Mouse (Mus musculus) right cerebral cortex, adult 18-20 months (tissue): ENCODE measurements at regions not wholly inside any gene's neighbourhood (a gene's known extent, or its start where the extent isn't known, plus 50 kb on each side); places are given as distances from the start of the nearest gene placed in this dataset.

Source experiments
- DNase-seq: peaks from one replicate; pipeline ENCODE4 v3.0.0; 2022; ENCODE audit warnings: mixed read lengths

DNA sequence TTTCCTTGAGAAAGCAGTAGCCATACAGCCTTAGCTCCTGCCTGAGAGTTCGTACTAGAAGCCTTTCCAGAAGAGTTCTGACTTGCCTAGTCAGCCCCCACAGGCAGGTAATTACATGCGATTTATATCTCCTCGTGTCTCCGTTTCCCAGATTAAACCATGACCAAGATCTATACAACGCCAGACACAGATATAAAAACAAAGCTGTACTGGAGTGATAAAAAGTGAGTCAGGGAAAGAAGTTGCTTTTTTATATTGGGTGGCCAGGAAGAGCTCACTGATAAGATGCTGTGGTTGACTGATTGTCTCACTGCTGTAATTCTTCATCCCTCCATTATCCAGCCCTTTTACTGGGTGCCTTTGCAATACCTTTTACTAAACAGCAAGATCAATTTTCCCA lies 64.4 kb upstream of the Asb5 start:
- no peak for DNase-seq

DNA sequence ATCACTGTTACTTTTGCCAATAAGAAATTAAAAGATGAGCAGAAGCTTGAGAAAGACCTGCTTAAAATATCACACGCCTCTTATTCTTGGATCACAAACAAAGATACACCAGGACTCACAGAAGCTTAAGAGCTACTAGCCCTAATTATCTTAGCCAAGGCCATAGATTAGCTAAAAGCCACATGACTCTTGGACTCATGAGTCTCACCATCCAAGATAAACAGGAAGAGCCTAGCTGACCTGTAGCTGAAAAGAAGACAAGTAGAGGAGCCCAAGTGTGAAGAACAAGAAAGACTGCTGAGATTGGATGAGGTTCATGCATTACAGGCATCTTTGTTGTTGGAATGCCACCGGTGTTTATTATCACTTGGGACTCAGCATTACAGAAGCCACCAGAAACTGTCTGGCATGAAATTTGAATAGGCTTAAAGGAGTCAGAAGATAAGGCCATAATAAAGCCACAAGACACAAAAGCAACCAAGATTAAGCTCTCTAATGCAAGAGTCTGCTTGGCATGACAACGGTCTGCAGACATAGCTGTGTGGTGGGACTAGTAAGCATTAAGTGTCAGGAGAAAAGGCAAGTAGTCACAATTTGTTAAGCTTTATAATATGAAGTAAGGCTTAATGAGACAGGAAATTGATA lies 63.8 kb upstream of the Asb5 start:
- no peak for DNase-seq
